Mouse (Mus musculus) midbrain, embryonic 16.5 days (tissue): ENCODE measurements around the gene Limch1. TPM values are rescaled to one million over a fixed set of nuclear protein-coding genes. Genes with fewer than 3 reads are reported as not detected.

Experiments
- ATAC-seq: fragments of 200-750 bp; cut with Nextera tagmentation; 2 replicates; pipeline ENCODE4 v1.8.0; 2017; ENCODE audit warnings: moderate TSS enrichment
- H3K27ac ChIP-seq: fragments of 300-500 bp; sonication (generic); 2 replicates; pipeline ENCODE4 v1.5.1; 2014; ENCODE audit warnings: mild to moderate bottlenecking, low read length, mixed read lengths
- H3K27me3 ChIP-seq: fragments of 300-500 bp; sonication (generic); 2 replicates; pipeline ENCODE4 v1.6.1; 2014; ENCODE audit warnings: low read depth, low read length, mixed read lengths; ENCODE audit not compliant: control insufficient read depth, insufficient read depth
- H3K36me3 ChIP-seq: fragments of 300-500 bp; sonication (generic); 2 replicates; pipeline ENCODE4 v1.6.1; 2014; ENCODE audit warnings: mild to moderate bottlenecking, low read length, moderate library complexity, mixed read lengths; ENCODE audit not compliant: control insufficient read depth, insufficient read depth
- H3K4me1 ChIP-seq: fragments of 300-500 bp; sonication (generic); 2 replicates; pipeline ENCODE4 v1.6.1; 2014; ENCODE audit warnings: mild to moderate bottlenecking, low read length, mixed read lengths; ENCODE audit not compliant: control insufficient read depth, insufficient read depth
- H3K4me2 ChIP-seq: fragments of 300-500 bp; sonication (generic); 2 replicates; pipeline ENCODE4 v1.6.1; 2014; ENCODE audit warnings: mild to moderate bottlenecking, low read length, mixed read lengths
- H3K4me3 ChIP-seq: fragments of 300-500 bp; sonication (generic); 2 replicates; pipeline ENCODE4 v1.5.1; 2014; ENCODE audit warnings: low read depth, mild to moderate bottlenecking, low read length, moderate library complexity, mixed read lengths
- H3K9ac ChIP-seq: fragments of 300-500 bp; sonication (generic); 2 replicates; pipeline ENCODE4 v1.6.1; 2014; ENCODE audit warnings: low read depth, low read length, mixed read lengths
- H3K9me3 ChIP-seq: fragments of 300-500 bp; sonication (generic); replicated peaks from 2 replicates; pipeline ENCODE4 v1.6.1; 2014; ENCODE audit warnings: mild to moderate bottlenecking, low read length, mixed read lengths; ENCODE audit not compliant: control insufficient read depth, poor library complexity, severe bottlenecking
- WGBS: fragments of 180-500 bp; shearing (Covaris S2); extraction: QIAGEN DNeasy Blood & Tissue Kit; methylation state at CpG from one replicate; pipeline ENCODE4 v1.1.7; 2014; 5-methylcytosine and 5-hydroxymethylcytosine counted together
- polyA plus RNA-seq: library from polyadenylated mRNA; unstranded; fragments of >200 nt; fragmentation: Nextera tagmentation; extraction: Ambion mirVana; gene quantifications from 2 replicates; pipeline ENCODE4 v1.2.1, GENCODE M21; 2015

The Limch1 gene
- polyA plus RNA-seq, 1 experiment from 2014 or later: 48.8 TPM

DNA sequence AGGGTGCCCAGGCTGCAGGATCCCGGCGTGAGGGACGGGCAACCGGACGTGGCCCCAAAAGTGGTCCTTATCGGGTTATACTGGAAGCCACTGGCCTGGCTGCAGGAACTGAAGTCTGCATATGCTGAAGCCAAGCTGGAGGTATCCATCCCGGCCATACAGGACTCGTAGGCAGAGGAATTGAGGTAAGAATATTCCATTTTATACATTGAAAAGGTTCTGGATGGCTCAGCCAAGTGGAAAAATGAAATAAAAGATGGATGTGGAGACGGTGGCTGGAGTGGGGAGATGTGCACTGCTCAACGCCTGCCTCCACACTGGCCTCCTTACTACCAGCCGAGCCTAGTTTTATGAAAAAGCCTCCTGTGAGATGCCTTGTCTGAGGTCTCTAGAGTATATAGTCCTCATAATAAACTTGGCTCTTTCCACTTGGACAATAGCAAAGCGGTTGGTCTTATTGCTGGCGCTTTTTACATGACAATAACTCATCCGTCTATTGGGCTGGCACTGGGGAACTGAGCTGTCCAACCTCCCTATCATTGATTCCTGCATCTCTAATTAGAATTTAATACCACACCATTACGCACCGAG, 353.2 kb downstream of the Limch1 start, which contains the start of gene Phox2b:
TSS of gene Phox2b (minus strand) at position 569 of the 591 bp plus-strand sequence.
- no peak for ATAC-seq
- WGBS: 2% methylated on average over 16 of the region's 16 CpGs
- Histone ChIP-seq H3K36me3 (no peaks in the 10 kb centered on the region), H3K27ac (no peak within 1 kb of the TSS), H3K27me3 (peaks cover 60% of the 10 kb centered on the region), H3K9me3 (no peaks in the 10 kb centered on the region), H3K4me2 (no peak within 1 kb of the TSS), H3K9ac (no peak within 1 kb of the TSS), H3K4me3 (no peak within 1 kb of the TSS), H3K4me1 (no peaks in the 10 kb centered on the region)

DNA sequence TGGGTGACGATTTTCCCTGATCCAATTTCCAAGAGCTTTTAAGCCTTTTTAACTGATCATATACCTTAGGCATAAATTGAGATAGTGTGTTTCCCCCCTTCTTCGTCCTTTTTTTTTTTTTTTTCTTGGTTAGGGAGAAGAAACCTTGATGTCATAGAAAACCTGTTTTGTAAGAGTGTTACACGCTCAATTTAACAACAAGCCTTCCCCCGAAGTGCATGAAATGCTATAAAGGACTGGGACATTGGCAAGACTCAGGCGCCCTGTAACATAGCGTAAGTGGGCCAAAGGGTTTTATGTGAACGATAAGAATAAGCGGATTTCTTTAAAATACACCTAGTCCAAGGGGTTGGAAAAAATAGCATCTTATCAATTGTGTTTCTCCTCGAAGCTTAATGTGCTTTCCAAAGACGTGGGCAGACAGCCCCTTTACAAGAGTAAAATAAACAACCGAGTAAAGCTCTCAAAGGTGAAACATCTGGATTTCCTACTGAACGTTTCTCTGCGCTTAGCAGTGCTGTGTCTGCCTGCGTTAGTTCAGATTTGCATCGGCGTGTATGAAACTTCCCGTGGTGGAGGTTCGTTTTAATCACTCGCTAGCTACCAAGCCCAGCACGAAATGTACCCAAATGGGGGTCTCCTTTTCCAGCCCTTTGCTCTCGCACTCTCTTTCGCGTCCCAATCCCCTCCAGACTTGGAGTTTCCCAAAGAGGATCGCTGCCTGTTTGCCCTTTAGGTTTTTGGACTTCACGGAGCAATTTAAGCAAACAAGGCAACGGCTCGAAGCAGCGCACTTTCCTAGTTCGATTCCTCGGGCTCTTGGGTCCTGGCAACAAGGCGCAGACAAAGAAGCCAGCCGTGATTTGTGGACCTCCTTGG, 354.0 kb downstream of the Limch1 start:
- Histone ChIP-seq H3K27ac (no peak overlapping the region), H3K4me2 (no peak overlapping the region), H3K27me3 (peaks cover 62% of the 10 kb centered on the region), H3K9me3 (no peaks in the 10 kb centered on the region), H3K4me1 (no peaks in the 10 kb centered on the region), H3K9ac (no peak overlapping the region), H3K36me3 (no peaks in the 10 kb centered on the region), H3K4me3 (no peak overlapping the region)
- 1% methylated on average over 32 of the region's 32 CpGs for WGBS
- ATAC-seq: no peak

DNA sequence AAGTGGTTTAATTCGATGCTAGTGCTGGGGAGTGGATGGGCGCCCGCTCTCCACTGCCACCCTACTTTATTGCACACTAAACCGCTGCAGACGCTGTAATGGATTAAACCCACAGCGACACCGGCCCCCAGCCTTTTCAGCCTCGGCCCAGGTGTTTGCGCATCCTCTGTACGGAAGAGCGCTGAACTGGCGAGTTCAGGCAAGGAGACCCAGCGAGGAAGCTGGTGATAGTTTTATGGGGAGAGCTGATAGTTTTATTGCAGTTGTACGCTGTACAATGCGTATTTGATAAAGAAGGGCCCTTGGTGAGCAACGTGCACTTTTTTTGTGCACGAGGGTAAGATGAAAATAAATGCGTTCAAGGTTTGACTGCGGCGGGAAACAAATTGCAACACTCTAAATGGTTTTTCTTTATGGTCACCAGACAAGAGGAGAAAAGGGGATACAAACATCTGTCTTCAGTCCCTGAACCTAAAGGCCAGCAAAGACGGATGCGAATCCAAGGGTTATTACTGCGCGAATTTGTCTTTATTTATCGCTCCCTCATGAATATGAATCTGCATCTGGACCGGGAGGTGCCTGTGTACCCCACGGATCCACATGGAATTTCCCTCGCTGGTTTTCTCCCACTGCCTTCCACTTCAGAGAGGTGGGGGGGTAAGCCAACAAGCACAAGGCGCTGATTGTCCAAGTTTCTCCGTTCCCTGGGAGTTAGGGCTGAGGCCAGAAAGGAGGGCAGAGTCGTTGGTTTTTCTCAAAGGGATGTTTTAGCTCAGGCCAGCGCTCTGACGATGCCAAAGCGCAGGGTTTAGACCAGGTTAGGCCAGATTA, 355.2 kb downstream of the Limch1 start:
- no peaks in the 10 kb centered on the region for H3K36me3 ChIP-seq
- no peaks in the 10 kb centered on the region for H3K9me3 ChIP-seq
- no peak overlapping the region for H3K4me3 ChIP-seq
- H3K4me1 ChIP-seq: no peaks in the 10 kb centered on the region
- peaks cover 68% of the 10 kb centered on the region for H3K27me3 ChIP-seq
- H3K27ac ChIP-seq: no peak overlapping the region
- H3K4me2 ChIP-seq: no peak overlapping the region
- ATAC-seq: no peak
- H3K9ac ChIP-seq: no peak overlapping the region
- 2% methylated on average over 34 of the region's 34 CpGs for WGBS

DNA sequence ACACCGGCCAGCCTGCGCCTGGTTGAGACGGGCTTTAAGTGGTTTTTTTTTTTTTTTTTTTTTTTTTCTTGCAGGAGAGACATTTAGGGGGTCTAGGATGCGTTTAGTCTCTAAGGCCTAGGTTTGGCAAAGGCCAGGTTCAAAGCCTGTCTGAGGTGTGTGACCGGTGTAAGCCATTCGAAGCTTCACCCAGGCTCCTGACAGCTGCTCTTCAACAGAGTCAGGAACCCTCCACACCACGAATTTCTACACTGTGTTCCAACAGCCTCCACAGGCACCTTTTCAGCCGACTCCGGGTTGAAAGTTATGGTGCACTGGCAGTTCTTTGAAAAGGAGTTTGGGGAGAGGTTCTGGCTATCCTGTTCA, 355.8 kb downstream of the Limch1 start:
- H3K4me1 ChIP-seq: no peaks in the 10 kb centered on the region
- no peak overlapping the region for H3K4me2 ChIP-seq
- no peak overlapping the region for H3K9ac ChIP-seq
- no peak overlapping the region for H3K27ac ChIP-seq
- peaks cover 68% of the 10 kb centered on the region for H3K27me3 ChIP-seq
- under 1% methylated on average over 9 of the region's 9 CpGs for WGBS
- ATAC-seq: no peak
- H3K36me3 ChIP-seq: no peaks in the 10 kb centered on the region
- H3K4me3 ChIP-seq: no peak overlapping the region
- H3K9me3 ChIP-seq: no peaks in the 10 kb centered on the region

DNA sequence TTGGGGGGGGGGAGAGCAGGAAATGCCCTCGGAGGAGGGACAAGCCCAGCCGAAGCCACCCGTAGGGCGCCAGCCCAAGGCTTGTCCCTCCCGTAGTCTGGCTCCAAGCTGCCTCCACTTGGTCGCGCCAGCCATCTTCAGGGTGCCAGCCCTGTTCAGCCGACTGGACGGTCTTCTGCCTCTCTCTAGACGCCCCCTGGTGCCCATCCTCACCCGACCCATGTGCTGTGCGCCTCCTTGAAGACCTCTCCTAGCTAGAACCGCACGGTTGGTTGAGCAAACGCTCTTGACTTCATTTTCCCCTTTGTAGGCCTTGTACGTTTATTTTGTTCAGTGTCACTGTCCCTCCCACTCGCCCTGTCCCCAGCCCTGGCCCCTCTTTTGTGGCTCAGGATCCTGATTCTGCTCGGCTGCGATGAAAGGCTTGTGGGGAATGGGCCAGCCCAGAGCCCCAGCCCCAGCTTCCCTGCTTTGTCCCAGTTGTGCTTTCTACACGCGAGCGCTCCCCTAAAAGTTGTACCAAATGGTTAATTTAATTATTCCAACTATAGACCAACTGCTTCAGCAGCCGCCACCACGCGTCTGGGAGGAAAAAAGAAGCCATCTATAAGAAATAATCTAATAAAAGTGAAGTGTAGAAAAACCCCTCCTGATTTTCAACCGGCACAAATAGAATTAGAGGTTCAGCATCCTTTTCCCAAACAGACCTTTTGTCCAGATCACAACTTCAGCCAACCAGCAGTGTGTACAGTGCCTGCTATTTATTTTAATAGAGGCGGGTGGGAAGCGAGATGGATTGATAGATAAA, 356.4 kb downstream of the Limch1 start:
- H3K27ac ChIP-seq: no peak overlapping the region
- 1% methylated on average over 27 of the region's 28 CpGs for WGBS
- ATAC-seq: peak; percentile 66; the same call in 1 of the 2 replicates
- H3K4me3 ChIP-seq: no peak overlapping the region
- H3K36me3 ChIP-seq: no peaks in the 10 kb centered on the region
- H3K4me1 ChIP-seq: no peaks in the 10 kb centered on the region
- H3K27me3 ChIP-seq: peaks cover 70% of the 10 kb centered on the region
- no peak overlapping the region for H3K4me2 ChIP-seq
- no peak overlapping the region for H3K9ac ChIP-seq
- H3K9me3 ChIP-seq: no peaks in the 10 kb centered on the region

DNA sequence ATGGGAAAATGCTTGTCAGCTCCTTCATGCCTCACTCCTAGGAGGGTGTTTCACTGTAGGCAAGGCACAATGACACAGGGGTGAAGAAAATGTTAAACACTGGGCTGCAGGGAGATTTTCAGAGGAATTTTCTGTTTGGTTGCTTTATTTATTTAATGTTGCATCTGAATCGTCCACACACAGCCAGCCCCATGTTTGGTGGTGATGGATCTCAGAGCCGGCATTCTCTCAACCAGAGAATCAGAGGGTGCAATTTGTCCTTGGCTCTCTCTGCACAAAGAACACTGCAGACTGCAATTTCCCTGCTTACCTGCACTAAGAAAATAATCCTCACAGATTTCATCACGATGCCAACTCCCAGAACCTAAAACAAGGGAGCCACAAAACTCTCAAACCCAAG, 357.4 kb downstream of the Limch1 start:
- 9% methylated on average over 3 of the region's 3 CpGs for WGBS
- Histone ChIP-seq H3K4me1 (no peaks in the 10 kb centered on the region), H3K9ac (no peak overlapping the region), H3K36me3 (no peaks in the 10 kb centered on the region), H3K4me3 (no peak overlapping the region), H3K4me2 (no peak overlapping the region), H3K27ac (no peak overlapping the region), H3K9me3 (no peaks in the 10 kb centered on the region), H3K27me3 (peaks cover 64% of the 10 kb centered on the region)
- ATAC-seq: no peak

DNA sequence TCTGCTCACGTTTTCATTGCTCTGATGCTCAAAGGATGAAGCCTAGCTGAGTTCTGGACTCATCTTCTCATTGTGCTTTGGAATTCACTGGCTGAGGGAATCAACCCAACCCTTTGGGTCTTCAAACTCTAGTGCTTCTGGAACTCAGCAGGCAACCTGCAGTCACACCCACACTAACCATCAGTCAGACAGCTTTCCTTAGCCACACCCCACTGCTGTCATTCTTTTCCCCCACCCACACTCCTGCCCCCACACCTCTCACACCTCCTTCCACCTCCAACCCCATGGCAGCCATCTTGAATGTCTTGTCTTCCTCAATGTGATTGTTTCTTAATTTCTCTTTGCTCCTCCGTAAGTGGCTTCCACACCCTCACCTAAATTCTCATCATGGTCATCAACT, 360.6 kb downstream of the Limch1 start:
- WGBS: 89% methylated on average over 2 of the region's 2 CpGs
- H3K4me2 ChIP-seq: no peak overlapping the region
- H3K27ac ChIP-seq: no peak overlapping the region
- H3K36me3 ChIP-seq: no peaks in the 10 kb centered on the region
- H3K4me1 ChIP-seq: no peaks in the 10 kb centered on the region
- no peak overlapping the region for H3K9ac ChIP-seq
- H3K4me3 ChIP-seq: no peak overlapping the region
- H3K9me3 ChIP-seq: no peaks in the 10 kb centered on the region
- H3K27me3 ChIP-seq: peaks cover 59% of the 10 kb centered on the region
- ATAC-seq: no peak
